Mouse (Mus musculus) WW6 (cell line): ENCODE data around the gene Mrfap1.

Source experiments
- DNase-seq: peaks from one replicate; pipeline ENCODE4 v3.0.0-alpha.2; 2013; ENCODE audit warnings: low read depth, low spot score

Mrfap1 gene

DNA sequence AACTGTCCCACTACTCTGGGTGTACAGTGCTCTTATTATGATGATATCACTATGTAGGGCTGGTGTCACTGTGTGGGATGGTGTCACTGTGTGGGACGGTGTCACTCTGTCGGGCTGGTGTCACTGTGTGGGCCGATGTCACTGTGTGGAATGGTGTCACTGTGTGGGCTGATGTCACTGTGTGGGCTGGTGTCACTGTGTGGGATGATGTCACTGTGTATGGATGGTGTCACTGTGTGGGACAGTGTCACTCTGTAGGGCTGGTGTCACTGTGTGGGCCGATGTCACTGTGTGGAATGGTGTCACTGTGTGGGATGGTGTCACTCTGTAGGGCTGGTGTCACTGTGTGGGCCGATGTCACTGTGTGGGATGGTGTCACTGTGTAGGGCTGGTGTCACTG, 10.5 kb downstream of the Mrfap1 start:
- no peak for DNase-seq

DNA sequence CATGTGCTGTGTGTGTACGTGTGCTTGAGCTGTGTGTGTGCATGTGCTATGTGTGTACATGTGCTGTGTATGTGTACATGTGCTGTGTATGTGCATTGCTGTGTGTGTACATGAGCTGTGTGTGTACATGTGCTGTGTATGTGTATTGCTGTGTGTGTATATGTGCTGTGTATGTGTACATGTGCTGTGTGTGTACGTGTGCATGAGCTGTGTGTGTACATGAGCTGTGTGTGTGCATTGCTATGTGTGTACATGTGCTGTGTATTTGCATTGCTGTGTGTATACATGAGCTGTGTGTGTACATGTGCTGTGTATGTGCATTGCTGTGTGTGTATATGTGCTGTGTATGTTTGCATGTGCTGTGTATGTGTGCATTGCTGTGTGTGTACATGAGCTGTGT, 17.1 kb downstream of the Mrfap1 start:
- no peak for DNase-seq

DNA sequence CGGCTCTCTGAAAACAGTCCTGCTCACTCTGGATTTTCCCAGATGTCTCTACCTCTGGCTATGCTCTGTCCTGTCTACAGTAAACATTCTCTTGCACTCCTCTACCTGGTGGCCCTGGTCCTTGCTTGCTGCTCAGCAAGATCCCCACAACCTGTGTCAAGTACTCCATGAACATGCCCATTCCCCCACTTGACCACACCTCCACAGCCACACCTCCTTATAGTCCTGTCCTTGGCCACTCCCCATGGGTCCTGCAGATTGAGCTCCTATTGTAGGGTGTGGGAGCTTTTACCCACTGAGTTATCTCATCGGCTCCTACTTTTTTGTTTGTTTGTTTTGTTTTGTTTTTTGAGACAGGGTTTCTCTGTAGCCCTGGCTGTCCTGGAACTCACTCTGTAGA, 17.7 kb downstream of the Mrfap1 start:
- DNase-seq: no peak

DNA sequence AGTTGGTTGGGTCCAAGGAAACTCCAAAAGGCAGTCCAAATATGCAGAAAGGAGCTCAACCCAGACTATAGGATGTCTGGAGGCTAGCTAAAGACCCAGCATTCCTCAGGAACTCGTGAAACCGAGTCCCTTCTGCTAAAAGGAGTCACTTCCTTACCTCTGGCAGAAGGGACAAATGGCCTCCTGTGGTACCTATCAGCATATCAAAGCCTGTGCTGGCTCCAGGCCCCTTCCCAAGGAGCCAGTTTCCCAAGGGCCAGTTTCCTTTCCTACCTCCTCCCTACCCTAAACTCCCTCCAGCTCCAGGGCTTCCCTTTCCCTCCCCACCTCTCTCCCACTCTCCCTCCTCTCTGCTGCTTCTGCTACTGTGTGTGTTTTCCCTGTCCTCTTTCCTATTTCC, 19.4 kb downstream of the Mrfap1 start:
- no peak for DNase-seq

DNA sequence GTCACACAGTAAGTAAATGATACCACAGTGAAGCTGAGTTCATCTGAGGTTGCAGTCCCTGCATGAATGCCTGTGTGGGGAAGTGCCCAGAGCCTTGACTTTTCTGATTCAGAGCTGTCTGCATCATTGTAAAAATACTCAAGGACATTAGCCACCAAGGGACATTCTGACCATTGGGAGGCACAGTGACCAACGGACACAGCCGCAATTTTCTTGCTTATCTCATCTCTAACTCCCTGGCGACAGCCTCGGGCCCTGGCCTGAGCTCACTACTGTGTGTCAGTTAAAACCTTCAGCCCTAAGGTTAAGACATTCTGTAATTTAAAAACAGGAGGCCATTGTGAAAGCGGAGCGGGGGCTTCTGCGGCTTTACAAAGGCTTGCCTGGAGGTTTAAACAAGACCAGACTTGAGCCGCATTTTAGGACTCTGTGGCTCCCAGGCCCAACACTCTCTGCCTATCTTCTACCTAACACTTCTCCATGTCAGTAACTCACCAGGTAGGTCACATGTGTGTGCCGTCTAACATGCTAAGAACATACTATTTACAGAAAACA, 20.5 kb downstream of the Mrfap1 start:
- DNase-seq: no peak

DNA sequence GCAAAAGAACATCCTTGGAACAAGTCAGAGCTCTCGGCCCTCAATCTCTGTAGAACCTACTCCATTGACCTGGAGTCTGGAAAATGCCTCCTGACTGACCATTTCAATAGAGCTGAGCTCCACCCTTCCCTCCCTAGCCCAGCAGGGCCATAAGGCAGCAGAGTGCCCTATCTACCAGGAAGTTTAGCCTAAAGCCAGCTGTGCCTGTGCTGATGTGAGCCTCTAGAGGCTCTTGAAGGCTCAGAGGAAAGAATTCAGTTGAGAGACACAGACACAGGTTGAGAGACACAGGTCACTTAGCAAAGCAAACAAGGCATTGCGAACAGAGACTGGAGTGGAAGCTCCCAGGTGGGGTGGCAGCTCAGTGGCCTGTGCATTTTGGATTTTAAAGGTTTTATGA, 21.3 kb downstream of the Mrfap1 start:
- DNase-seq: no peak

DNA sequence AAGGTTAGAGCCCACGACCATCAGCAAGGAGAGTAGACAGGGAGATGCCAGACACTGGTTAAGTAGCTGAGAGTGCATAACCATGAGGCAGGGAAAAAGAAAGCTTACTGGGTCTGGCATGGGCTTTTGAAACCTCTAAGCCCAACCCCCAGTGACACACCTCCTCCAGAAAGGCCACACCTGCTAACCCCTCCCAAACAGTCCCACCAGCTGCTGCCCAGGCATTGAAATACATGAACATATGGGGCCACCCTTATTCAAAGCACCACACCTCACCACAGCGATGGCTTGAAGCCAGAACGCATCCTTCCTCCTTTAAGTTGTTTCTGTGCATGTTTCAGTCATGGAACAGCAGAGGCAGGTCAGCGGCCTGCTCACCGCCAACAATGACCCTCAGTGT, 24.0 kb downstream of the Mrfap1 start:
- DNase-seq: no peak

DNA sequence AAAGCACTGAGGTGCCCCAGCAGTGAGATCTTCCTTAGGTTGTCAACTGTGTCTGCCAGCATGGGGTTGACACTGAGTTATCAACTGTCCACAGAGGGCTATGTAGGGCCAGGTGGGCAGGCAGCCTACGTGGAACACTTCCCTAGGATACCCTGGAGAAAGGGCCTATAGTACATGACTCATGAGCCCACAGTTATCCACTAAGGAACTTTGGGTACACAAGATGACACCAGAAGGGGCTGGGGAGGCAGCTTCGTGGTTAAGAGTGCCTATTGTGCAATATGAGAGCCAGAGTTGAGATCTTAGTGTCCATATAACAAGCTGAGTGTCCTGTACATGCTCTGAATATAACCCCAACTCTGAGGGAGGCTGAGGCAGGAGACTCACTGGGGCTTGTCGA, 27.0 kb downstream of the Mrfap1 start:
- no peak for DNase-seq

DNA sequence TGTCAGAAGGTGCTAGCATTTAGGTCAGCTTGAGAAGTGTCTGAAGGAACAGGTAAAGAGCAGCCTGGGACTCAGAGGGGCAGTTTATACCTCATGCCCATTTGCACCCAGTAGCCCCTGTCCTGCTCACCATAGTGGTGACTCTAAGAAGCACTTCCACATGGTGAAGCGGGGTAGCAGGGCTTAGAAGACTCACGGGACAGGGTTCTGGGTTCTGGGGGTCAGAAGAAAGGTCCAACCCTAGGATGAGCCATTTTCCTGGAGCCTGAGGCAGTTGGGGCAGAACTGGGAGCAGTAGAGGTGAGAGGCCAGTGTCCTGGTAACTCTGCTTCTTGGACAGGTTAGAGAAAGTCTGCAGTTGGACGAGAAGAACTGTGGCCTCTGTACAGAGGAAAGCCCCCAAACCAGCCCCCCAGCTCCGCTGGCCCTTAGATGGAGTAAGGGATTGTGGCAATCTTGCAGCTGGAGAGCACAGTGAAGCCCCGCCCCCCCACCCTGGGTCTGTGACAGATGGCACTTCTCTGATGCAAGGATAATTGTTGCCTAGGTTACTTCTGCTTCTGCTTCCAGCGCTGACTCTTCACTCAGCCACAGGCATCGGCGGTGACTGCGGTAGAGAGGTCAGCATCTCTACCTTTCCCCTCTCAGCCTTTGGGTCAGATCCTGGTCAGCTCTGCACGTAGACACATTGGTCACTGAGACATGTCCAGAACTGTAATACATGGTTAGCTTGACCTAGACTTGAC, 29.4 kb downstream of the Mrfap1 start:
- DNase-seq: no peak

DNA sequence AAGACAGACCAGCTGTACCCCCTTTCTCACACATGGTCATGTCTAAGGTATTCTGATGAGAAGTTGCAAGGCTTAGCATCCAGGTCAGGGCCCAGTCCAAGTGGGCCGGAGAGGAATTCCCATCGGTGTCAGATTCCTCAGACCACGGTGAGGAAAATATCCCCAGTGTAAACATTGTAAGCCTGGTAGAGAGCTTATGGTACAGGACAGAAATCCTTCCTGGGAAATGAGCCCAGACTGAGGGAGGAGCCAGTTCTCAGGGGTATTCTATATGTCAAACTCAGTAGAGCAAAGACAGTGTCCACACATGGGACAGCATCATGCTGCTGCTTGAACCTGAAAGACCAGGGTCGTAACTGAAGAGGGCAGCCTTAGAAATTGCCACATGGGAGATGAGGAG, 36.7 kb downstream of the Mrfap1 start:
- no peak for DNase-seq

DNA sequence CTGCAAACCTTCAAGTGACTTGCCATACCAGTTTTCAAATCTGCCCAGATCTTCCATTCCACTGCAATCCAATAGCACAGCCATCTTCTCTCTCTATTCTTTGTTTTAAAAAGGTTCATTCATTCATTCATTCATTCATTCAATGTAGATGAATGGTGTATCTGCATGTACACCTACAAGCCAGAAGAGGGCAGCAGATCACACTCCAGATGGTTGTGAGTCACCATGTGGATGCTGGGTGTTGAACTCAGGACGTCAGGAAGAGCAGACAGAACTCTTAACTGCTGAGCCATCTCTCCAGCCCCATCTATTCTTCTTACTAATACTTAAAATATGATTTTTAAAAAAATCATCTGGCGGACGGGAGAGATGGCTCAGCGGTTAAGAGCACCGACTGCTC, 39.5 kb downstream of the Mrfap1 start:
- no peak for DNase-seq

DNA sequence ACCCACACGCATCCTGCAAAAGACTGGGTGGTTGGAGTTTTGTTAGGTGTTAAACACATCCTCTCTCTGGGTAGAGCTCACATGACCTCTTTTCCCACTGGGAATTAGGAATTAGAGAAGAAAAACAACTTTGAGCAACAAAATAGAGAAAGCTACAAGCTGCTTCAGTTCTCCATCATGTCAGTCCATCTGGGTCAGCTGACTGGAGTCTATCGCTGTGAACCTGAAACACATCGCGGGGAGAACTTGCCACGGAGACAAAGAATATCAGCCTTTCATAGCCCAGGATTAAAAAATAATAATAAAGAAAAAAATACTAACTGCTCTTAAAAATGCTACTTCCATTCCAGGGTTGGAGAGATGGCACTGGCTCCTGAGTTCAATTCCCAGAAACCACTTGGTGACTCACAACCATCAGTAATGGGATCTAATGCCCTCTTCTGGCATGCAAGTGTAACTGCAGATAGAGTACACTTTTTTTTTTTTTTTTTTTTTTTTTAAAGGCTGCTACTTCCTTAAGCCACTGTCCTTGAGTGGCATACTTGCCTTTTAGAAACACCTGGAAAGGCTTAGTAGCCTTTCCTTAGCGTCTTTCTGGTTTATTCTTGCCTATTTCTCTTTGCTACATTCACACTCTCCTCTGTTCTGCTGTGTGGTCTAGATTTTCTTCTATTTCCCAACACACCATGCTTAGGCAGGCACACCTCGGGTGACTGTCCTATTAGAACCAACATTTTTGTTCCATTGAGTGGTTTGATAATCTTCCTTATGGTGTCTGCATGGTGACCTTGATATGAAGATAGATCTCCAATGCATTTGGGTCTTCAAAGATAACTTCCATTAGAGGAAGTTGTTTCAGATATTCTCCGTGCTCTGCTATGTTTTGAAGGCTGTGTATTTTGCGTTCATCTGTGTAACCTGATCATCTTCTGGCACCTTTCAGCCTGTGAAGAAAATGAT, 46.2 kb downstream of the Mrfap1 start:
- DNase-seq: no peak

DNA sequence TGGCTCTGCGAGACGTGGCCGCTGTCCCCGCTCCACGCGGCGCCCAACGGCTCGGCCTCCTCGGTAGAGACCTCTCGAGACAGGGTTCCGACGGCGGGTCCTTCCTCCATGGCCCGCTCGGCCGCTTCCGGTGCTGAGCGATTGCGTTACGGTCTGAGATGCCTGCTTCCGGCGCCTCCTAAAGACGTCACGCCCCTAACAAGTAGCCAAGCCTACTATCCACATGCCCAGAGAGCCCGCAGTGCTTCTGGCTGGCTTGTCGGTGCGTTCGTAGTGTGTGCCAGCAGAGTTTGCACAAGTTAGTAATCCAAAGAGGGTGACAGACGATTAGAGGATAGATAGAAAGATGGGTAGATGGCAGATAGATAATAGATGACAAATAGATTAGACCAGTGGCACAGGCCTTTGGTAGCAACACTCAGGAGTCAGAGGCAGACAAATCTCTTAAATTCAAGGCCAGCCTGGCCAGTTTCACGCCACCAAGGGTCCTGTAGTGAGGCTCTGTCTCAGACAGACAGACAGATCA, 48.0 kb downstream of the Mrfap1 start, which contains the start of gene Bloc1s4:
Gene Bloc1s4, minus strand, starts transcription at position 115 of the 526 bp plus-strand sequence.
- peak; percentile 75 for DNase-seq

DNA sequence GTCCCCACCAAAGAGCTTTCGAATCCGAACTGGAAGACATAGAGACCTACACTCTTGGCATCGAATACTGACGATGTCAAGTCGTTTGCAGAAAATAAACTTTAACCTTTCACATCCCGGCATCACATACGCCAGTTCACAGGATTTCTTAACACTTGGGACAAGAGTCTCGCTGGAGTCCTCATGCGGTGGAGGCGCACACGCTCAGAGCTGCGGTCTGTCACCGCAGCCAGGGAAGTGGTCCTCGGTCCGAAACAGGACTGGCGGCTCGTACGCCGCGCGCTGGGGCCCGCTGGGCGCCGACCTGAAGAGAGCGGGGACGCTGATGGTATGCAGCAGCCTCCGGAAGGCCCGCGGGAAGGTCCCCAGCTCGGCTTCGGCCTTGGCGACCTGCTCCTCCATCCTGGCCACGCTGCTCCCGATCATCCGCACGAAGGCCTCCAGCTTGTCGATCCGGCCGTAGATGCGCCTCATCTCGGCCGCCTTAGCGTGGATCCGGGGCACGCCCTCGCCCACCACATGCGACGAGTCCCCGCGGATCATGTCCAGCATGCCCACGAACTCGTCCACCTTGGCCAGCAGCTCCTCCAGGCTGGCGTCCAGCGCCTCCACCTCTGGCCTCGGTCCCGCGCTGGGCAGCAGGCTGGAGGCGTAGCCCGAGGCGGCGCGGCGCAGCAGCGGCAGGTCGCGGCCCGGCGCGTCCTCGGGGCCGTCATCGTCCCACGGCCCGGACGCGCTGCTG, 48.6 kb downstream of the Mrfap1 start:
- DNase-seq: no peak

DNA sequence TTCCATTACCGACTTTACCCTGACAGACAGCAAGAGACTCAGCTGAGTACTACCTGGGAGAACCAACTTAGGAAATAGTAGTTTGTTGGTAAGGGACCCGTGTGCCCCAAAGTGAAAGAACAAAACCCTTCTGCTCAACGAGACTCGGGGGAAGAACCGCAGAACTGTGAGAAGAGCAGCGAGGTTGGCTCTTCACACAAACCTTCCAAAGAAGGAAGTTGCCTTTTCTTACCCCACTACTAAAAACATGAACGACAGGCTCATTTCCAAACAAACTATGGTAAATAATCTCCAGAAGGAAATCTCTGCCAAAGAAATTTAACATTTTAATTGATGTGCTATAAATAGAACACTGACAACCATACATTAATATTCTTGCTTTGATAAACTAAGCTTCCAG, 49.5 kb downstream of the Mrfap1 start:
- DNase-seq: no peak
